Mouse (Mus musculus) cerebellum, adult 2 months (tissue): Measurements from ENCODE around the gene Slc8a1. TPM values are rescaled to one million over a fixed set of nuclear protein-coding genes. Genes with fewer than 3 reads are reported as not detected.

Experiments
- DNase-seq, 2 experiments: peaks; one replicate each; pipeline ENCODE4 v3.0.0; 2021
- H3K27ac ChIP-seq: fragments of 200-500 bp; 2 replicates; pipeline ENCODE4 v1.5.1; 2012; ENCODE audit warnings: low read length, control low read depth, inconsistent platforms; ENCODE audit not compliant: insufficient read depth
- H3K27me3 ChIP-seq: fragments of 200-500 bp; 2 replicates; pipeline ENCODE4 v1.6.1; 2012; ENCODE audit warnings: inconsistent platforms, mild to moderate bottlenecking, low read length, moderate library complexity; ENCODE audit not compliant: control insufficient read depth, insufficient read depth
- H3K4me1 ChIP-seq: fragments of 200-500 bp; 2 replicates; pipeline ENCODE4 v1.6.1; 2011; ENCODE audit warnings: low read length; ENCODE audit not compliant: control insufficient read depth, insufficient read depth
- H3K4me3 ChIP-seq: fragments of 200-500 bp; replicated peaks from 2 replicates; pipeline ENCODE3; 2011; ENCODE audit warnings: mild to moderate bottlenecking, low read depth, low read length, control low read depth; ENCODE audit not compliant: insufficient read depth
- CTCF ChIP-seq: fragments of 200-500 bp; IDR thresholded peaks from 2 replicates; pipeline ENCODE4 v1.5.1; 2011; ENCODE audit warnings: low read depth, mild to moderate bottlenecking, control low read depth, low read length, moderate library complexity, borderline replicate concordance; ENCODE audit not compliant: insufficient read depth
- POLR2A ChIP-seq: fragments of 200-500 bp; IDR thresholded peaks from 2 replicates; pipeline ENCODE4 v1.6.1; 2011; ENCODE audit warnings: low read length, control low read depth, borderline replicate concordance; ENCODE audit not compliant: insufficient read depth
- WGBS: fragments of 180-500 bp; shearing (Covaris S2); methylation state at CpG from one replicate; pipeline ENCODE4 v1.1.7; 2018; 5-methylcytosine and 5-hydroxymethylcytosine counted together
- polyA plus RNA-seq: library from polyadenylated mRNA; depleted of rRNA; stranded (reverse); fragments of >200 nt; gene quantifications from 2 replicates; pipeline ENCODE4 v1.2.3, GENCODE M21; 2012

Slc8a1 gene
- polyA plus RNA-seq, 1 experiment: 22.4 TPM

GRCm38 (mm10) chr17:81394124-81394523 lies 344.1 kb downstream of the Slc8a1 start:
- 78% methylated on average over 2 of the region's 2 CpGs for WGBS
- Histone ChIP-seq H3K4me3 (no peak overlapping the region), H3K4me1 (peaks cover 3% of the 10 kb centered on the region; the same call in 1 of the 2 replicates), H3K27me3 (no peaks in the 10 kb centered on the region; the same call in 1 of the 2 replicates), H3K27ac (no peak overlapping the region)
- TF ChIP-seq CTCF (no peak), POLR2A (no peak)
- DNase-seq: no peak

- WGBS: 91% methylated on average over 4 of the region's 4 CpGs
Observed at GRCm38 (mm10) chr17:81393040-81393439, 345.1 kb downstream of the Slc8a1 start.

GRCm38 (mm10) chr17:81391478-81391877 lies 346.7 kb downstream of the Slc8a1 start:
- no peaks in the 10 kb centered on the region; the same call in 1 of the 2 replicates for H3K27me3 ChIP-seq
- no peak overlapping the region for H3K4me3 ChIP-seq
- no peak for DNase-seq
- WGBS: 90% methylated on average over 7 of the region's 7 CpGs
- TF ChIP-seq CTCF: no peak
- no peak for TF ChIP-seq POLR2A
- peaks cover 5% of the 10 kb centered on the region; the same call in 1 of the 2 replicates for H3K4me1 ChIP-seq
- H3K27ac ChIP-seq: no peak overlapping the region

More at GRCm38 (mm10) chr17:81393040-81393439, 345.1 kb downstream of the Slc8a1 start:
- Histone ChIP-seq H3K4me3 (no peak overlapping the region), H3K4me1 (peaks cover 3% of the 10 kb centered on the region; the same call in 1 of the 2 replicates), H3K27me3 (no peaks in the 10 kb centered on the region; the same call in 1 of the 2 replicates), H3K27ac (no peak overlapping the region)
- TF ChIP-seq POLR2A: no peak
- TF ChIP-seq CTCF: no peak
- no peak for DNase-seq

- WGBS: 50% methylated on average over 3 of the region's 3 CpGs
- TF ChIP-seq POLR2A (no peak), CTCF (no peak)
- DNase-seq: peak; percentile 62 to 81
Observed at GRCm38 (mm10) chr17:81390790-81391189, 347.4 kb downstream of the Slc8a1 start.

GRCm38 (mm10) chr17:81386118-81386517 lies 352.1 kb downstream of the Slc8a1 start:
- H3K4me3 ChIP-seq: no peak overlapping the region
- 12% methylated on average over 2 of the region's 2 CpGs for WGBS

More at GRCm38 (mm10) chr17:81390790-81391189, 347.4 kb downstream of the Slc8a1 start:
- no peak overlapping the region for H3K27ac ChIP-seq
- no peaks in the 10 kb centered on the region; the same call in 1 of the 2 replicates for H3K27me3 ChIP-seq
- H3K4me3 ChIP-seq: no peak overlapping the region
- peaks cover 9% of the 10 kb centered on the region; the same call in 1 of the 2 replicates for H3K4me1 ChIP-seq

GRCm38 (mm10) chr17:81385476-81385875 lies 352.7 kb downstream of the Slc8a1 start:
- 92% methylated on average over 5 of the region's 5 CpGs for WGBS
- DNase-seq: no peak
- Histone ChIP-seq H3K4me3 (no peak overlapping the region), H3K27me3 (no peaks in the 10 kb centered on the region), H3K4me1 (peaks cover 9% of the 10 kb centered on the region), H3K27ac (no peak overlapping the region)
- TF ChIP-seq CTCF: no peak

More at GRCm38 (mm10) chr17:81386118-81386517, 352.1 kb downstream of the Slc8a1 start:
- Histone ChIP-seq H3K27ac (0 out of 2 replicates have a peak overlapping the region, but pooled peaks have one; percentile 36), H3K27me3 (no peaks in the 10 kb centered on the region), H3K4me1 (peaks cover 9% of the 10 kb centered on the region)
- peak; percentile 44 to 73 for DNase-seq
- TF ChIP-seq CTCF: no peak
- TF ChIP-seq POLR2A: no peak

GRCm38 (mm10) chr17:81383461-81383860 lies 354.7 kb downstream of the Slc8a1 start:
- Histone ChIP-seq H3K27ac (no peak overlapping the region), H3K4me1 (peaks cover 9% of the 10 kb centered on the region), H3K4me3 (no peak overlapping the region), H3K27me3 (no peaks in the 10 kb centered on the region)
- no peak for TF ChIP-seq CTCF
- TF ChIP-seq POLR2A: no peak
- 92% methylated on average over 4 of the region's 4 CpGs for WGBS
- no peak for DNase-seq

GRCm38 (mm10) chr17:81378436-81378835 lies 359.7 kb downstream of the Slc8a1 start:
- H3K27me3 ChIP-seq: no peaks in the 10 kb centered on the region
- H3K4me3 ChIP-seq: no peak overlapping the region
- no peaks in the 10 kb centered on the region for H3K4me1 ChIP-seq
- DNase-seq: no peak
- H3K27ac ChIP-seq: no peak overlapping the region
- WGBS: 90% methylated on average over 7 of the region's 7 CpGs
- TF ChIP-seq POLR2A: no peak
- TF ChIP-seq CTCF: no peak
